Mouse (Mus musculus) heart, embryonic 11.5 days (tissue): ENCODE results near the gene Ubtf. TPM values are rescaled to one million over a fixed set of nuclear protein-coding genes. Genes with fewer than 3 reads are reported as not detected.
A peak's percentile ranks its signal among the peaks of the same experiment; 100 is the strongest.

Source experiments
- ATAC-seq: fragments of 200-750 bp; cut with Nextera tagmentation; replicated peaks from 2 replicates; pipeline ENCODE4 v1.8.0; 2017; ENCODE audit warnings: moderate library complexity; ENCODE audit not compliant: insufficient number of reproducible peaks, low FRiP score, low TSS enrichment
- H3K27ac ChIP-seq: fragments of 300-500 bp; sonication (generic); 2 replicates; pipeline ENCODE4 v1.5.1; 2014; ENCODE audit warnings: mild to moderate bottlenecking, low read depth, low read length
- H3K27me3 ChIP-seq: fragments of 300-500 bp; sonication (generic); 2 replicates; pipeline ENCODE4 v1.6.1; 2014; ENCODE audit warnings: mild to moderate bottlenecking, low read length, mixed read lengths; ENCODE audit not compliant: control insufficient read depth, insufficient read depth
- H3K36me3 ChIP-seq: fragments of 300-500 bp; sonication (generic); 2 replicates; pipeline ENCODE4 v1.6.1; 2014; ENCODE audit warnings: mild to moderate bottlenecking, low read length, moderate library complexity, mixed read lengths; ENCODE audit not compliant: control insufficient read depth, insufficient read depth
- H3K4me1 ChIP-seq: fragments of 300-500 bp; sonication (generic); 2 replicates; pipeline ENCODE4 v1.6.1; 2014; ENCODE audit warnings: low read length; ENCODE audit not compliant: control insufficient read depth, insufficient read depth
- H3K4me2 ChIP-seq: fragments of 300-500 bp; sonication (generic); 2 replicates; pipeline ENCODE4 v1.6.1; 2014; ENCODE audit warnings: mild to moderate bottlenecking, moderate library complexity
- H3K4me3 ChIP-seq: fragments of 300-500 bp; sonication (generic); 2 replicates; pipeline ENCODE4 v1.5.1; 2014; ENCODE audit warnings: low read depth, low read length
- H3K9ac ChIP-seq: fragments of 300-500 bp; sonication (generic); 2 replicates; pipeline ENCODE4 v1.6.1; 2014; ENCODE audit warnings: mild to moderate bottlenecking, low read depth, low read length, moderate library complexity
- H3K9me3 ChIP-seq: fragments of 300-500 bp; sonication (generic); replicated peaks from 2 replicates; pipeline ENCODE4 v1.6.1; 2016; ENCODE audit warnings: low read length; ENCODE audit not compliant: control insufficient read depth
- WGBS: fragments of 180-500 bp; shearing (Covaris S2); extraction: QIAGEN DNeasy Blood & Tissue Kit; methylation state at CpG from one replicate; pipeline ENCODE4 v1.1.7; 2014; ENCODE audit not compliant: insufficient replicate concordance; 5-methylcytosine and 5-hydroxymethylcytosine counted together
- polyA plus RNA-seq: library from polyadenylated mRNA; unstranded; fragments of >200 nt; fragmentation: Nextera tagmentation; extraction: Ambion mirVana; gene quantifications from 2 replicates; pipeline ENCODE4 v1.2.1, GENCODE M21; 2014

Gene Ubtf
- polyA plus RNA-seq, 1 experiment from 2014 or later: 56.4 TPM

DNA sequence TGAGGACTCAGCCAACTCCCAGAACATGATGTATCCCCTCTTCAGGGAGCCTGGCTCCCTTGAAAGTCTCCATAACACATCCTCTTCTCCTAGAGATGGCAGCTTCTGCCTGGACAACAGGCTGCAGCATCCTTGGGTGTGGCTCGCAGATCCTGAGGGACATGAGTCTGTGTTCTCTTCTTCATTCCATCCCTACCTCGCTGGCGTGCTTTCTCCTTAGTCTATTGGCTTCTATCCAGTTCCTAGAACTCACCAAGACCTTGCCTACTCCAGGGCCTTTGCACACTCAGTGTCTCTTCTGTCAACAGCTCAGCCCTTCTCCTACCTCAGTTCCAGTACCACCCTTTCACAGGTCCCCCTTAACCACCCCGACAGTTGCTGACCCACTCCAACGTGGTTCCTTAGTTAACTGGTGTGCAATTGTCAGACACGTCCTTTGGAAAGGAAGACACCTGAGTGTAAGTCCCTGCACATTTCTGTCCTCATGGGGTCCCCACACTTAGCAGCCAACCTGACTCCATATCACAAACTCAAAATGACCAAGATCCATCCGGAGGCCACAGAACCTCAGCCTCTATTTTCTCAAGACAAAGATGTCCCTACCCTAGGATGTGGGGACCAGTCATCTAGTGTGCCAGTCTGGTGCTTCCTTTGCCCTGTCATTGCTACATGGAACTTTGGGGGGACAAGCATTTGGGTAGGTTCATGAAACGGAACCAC lies 42.4 kb upstream of the Ubtf start:
- Histone ChIP-seq H3K36me3 (no peaks in the 10 kb centered on the region), H3K27ac (peak overlapping the region; percentile 84; the same call in 1 of the 2 replicates), H3K27me3 (peaks cover 26% of the 10 kb centered on the region), H3K9me3 (no peaks in the 10 kb centered on the region), H3K4me3 (peak overlapping the region; percentile 38), H3K4me2 (peak overlapping the region; percentile 53), H3K4me1 (no peaks in the 10 kb centered on the region), H3K9ac (peak overlapping the region; percentile 31)
- ATAC-seq: no peak
- 75% methylated on average over 8 of the region's 8 CpGs for WGBS

DNA sequence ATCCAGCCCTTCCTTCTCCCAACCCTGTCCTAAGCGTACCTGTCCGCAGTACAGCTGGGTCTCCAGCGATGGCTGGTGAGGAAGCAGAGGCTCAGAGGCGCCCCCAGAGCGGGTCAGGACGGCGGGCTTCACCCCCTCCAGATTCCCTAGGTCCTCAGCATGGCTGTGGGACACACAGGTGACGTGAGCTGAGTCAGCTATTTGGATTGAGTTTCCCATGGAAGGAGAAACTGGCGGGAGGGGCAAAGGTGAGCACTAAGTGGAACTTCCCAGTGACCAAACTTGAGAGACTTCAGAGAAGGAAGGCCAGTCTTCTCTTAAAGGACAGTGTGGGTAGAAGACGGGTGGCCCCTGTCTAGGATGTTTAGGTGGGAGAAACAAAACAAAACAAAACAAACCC lies 38.8 kb upstream of the Ubtf start:
- no peaks in the 10 kb centered on the region for H3K4me1 ChIP-seq
- no peaks in the 10 kb centered on the region for H3K9me3 ChIP-seq
- peak overlapping the region; percentile 34; the same call in 1 of the 2 replicates for H3K9ac ChIP-seq
- no peak overlapping the region for H3K4me3 ChIP-seq
- H3K36me3 ChIP-seq: no peaks in the 10 kb centered on the region
- no peak overlapping the region for H3K27ac ChIP-seq
- WGBS: 59% methylated on average over 10 of the region's 10 CpGs
- no peak for ATAC-seq
- peaks cover 37% of the 10 kb centered on the region for H3K27me3 ChIP-seq
- H3K4me2 ChIP-seq: peak overlapping the region; percentile 31

DNA sequence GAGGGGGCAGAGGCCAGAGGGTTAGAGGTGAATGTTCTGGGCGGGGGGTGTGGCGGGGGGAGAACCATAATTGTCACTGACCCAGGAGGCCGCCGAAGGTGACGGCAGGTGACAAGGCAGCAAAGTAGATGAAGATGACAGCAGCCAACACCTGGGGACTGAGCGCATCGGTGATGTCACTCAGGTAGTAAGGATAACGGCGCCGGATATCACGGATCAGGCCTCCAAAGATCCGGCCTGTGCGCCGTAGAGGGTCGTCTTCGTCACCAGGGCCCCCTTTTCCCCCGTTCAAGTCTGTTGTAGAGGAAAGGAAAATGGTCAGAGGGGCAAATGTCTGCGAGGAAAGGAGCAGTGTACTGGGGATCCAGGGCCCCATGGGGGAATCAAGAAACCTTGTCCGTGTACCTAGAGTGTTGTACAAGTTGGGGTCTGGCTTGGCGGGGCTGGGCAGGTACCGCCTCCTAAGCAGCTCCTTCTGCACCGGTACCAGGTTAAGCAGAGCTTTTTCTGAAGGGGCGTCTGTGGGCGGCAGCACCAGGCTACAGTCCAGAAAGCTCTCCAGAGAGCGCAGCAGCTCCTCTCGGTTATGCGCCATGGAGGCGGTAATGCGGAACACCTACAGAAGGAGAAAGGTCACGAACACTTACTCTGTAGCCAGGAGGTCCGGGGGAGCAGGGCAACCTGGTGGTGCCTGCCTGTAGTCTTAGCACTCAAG lies 37.3 kb upstream of the Ubtf start:
- ATAC-seq: no peak
- Histone ChIP-seq H3K4me1 (no peaks in the 10 kb centered on the region), H3K36me3 (no peaks in the 10 kb centered on the region), H3K27ac (no peak overlapping the region), H3K27me3 (peaks cover 37% of the 10 kb centered on the region), H3K4me3 (no peak overlapping the region), H3K9ac (no peak overlapping the region), H3K4me2 (peak overlapping the region; percentile 2; the same call in 1 of the 2 replicates), H3K9me3 (no peaks in the 10 kb centered on the region)
- WGBS: 52% methylated on average over 31 of the region's 31 CpGs

DNA sequence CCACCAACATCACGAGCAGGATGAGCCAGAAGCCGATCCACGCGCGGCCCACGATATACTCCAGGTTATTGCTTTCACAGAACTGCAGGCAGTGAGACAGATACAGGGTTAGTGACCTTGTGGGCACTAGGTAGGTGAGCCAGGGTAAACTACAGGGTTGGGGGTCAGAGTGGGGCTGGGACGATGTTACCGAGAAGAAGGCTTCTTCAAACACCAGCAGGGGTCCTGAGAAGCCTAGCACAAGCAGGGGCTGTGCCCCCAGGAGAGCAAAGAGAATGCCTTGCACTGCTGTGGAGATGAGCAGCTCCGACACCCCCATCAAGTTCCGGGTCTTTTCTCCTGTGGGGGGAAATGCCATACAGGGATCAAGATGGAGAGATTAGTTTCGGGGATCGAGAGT lies 36.6 kb upstream of the Ubtf start:
- Histone ChIP-seq H3K27ac (no peak overlapping the region), H3K36me3 (no peaks in the 10 kb centered on the region), H3K9me3 (no peaks in the 10 kb centered on the region), H3K4me1 (no peaks in the 10 kb centered on the region), H3K9ac (no peak overlapping the region), H3K27me3 (peaks cover 32% of the 10 kb centered on the region), H3K4me3 (no peak overlapping the region), H3K4me2 (peak overlapping the region; percentile 2; the same call in 1 of the 2 replicates)
- WGBS: 73% methylated on average over 12 of the region's 12 CpGs
- no peak for ATAC-seq

- H3K27me3 ChIP-seq: peaks cover 30% of the 10 kb centered on the region
- 80% methylated on average over 3 of the region's 3 CpGs for WGBS
- no peak for ATAC-seq
Measured at GRCm38 (mm10) chr11:102355501-102355900, 36.0 kb upstream of the Ubtf start.

GRCm38 (mm10) chr11:102353021-102353431 lies 33.5 kb upstream of the Ubtf start:
- H3K4me1 ChIP-seq: no peaks in the 10 kb centered on the region
- no peak overlapping the region for H3K9ac ChIP-seq
- no peaks in the 10 kb centered on the region for H3K9me3 ChIP-seq
- H3K27ac ChIP-seq: no peak overlapping the region
- peaks cover 17% of the 10 kb centered on the region for H3K27me3 ChIP-seq
- no peak overlapping the region for H3K4me2 ChIP-seq
- 49% methylated on average over 8 of the region's 8 CpGs for WGBS
- no peak for ATAC-seq
- no peak overlapping the region for H3K4me3 ChIP-seq
- no peaks in the 10 kb centered on the region for H3K36me3 ChIP-seq

More at GRCm38 (mm10) chr11:102355501-102355900, 36.0 kb upstream of the Ubtf start:
- Histone ChIP-seq H3K4me2 (no peak overlapping the region), H3K4me3 (no peak overlapping the region), H3K9me3 (no peaks in the 10 kb centered on the region), H3K36me3 (no peaks in the 10 kb centered on the region), H3K4me1 (no peaks in the 10 kb centered on the region), H3K9ac (no peak overlapping the region), H3K27ac (no peak overlapping the region)

DNA sequence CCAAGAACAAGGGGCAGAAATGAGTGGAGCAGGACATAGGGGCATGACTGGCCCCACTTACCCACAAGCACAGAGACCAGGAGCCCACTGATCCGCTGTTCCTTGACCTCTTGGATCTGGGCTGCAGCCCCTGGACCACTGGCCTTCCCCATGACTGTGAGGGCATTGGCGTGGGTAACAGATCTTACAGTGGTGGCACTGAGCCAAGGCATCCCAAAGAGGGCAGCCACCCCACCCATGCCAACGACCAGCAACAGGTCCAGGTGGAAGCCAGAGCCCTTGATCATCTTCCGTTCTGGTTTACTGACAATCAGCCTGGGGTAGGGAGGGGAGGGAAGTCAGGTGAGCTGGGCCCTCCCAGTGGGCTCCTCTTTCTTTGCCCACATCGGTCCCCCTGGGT lies 32.8 kb upstream of the Ubtf start:
- Histone ChIP-seq H3K27ac (no peak overlapping the region), H3K4me1 (no peaks in the 10 kb centered on the region), H3K4me3 (no peak overlapping the region), H3K36me3 (no peaks in the 10 kb centered on the region), H3K27me3 (peaks cover 15% of the 10 kb centered on the region), H3K4me2 (no peak overlapping the region), H3K9me3 (no peaks in the 10 kb centered on the region), H3K9ac (no peak overlapping the region)
- ATAC-seq: no peak
- WGBS: 62% methylated on average over 5 of the region's 5 CpGs

- Histone ChIP-seq H3K9me3 (no peaks in the 10 kb centered on the region), H3K27ac (no peak overlapping the region), H3K4me3 (no peak overlapping the region), H3K9ac (no peak overlapping the region), H3K27me3 (peaks cover 4% of the 10 kb centered on the region), H3K4me2 (no peak overlapping the region), H3K36me3 (no peaks in the 10 kb centered on the region), H3K4me1 (no peaks in the 10 kb centered on the region)
- 82% methylated on average over 17 of the region's 17 CpGs for WGBS
- no peak for ATAC-seq
Measured at GRCm38 (mm10) chr11:102350981-102351523, 31.5 kb upstream of the Ubtf start.
